Mouse (Mus musculus) CH12.LX (cell line): ENCODE data around the gene Zmynd8. TPM values are rescaled to one million over a fixed set of nuclear protein-coding genes. Genes with fewer than 3 reads are reported as not detected.

Experiments used
- DNase-seq: peaks from one replicate; pipeline ENCODE4 v3.0.0-alpha.2; 2013; ENCODE audit errors: extremely low read depth
- H3K27ac ChIP-seq: 2 replicates; pipeline ENCODE4 v1.5.1; 2012; ENCODE audit warnings: low read depth, mild to moderate bottlenecking, control low read depth, moderate library complexity; ENCODE audit not compliant: insufficient read depth
- H3K27me3 ChIP-seq: replicated peaks from 2 replicates; pipeline ENCODE3; 2012; ENCODE audit warnings: inconsistent platforms
- H3K36me3 ChIP-seq, 2 experiments: replicated peaks in 1 of 2; 2 replicates each; pipeline versions ENCODE3 to v1.6.1; 2012; ENCODE audit warnings: inconsistent platforms in 1 of 2, low read length in 1 of 2, mild to moderate bottlenecking in 1 of 2, mixed read lengths in 1 of 2, moderate library complexity in 1 of 2; ENCODE audit not compliant: control insufficient read depth in 1 of 2, insufficient read depth in 1 of 2
- H3K4me1 ChIP-seq, 2 experiments: 2 replicates each; pipeline ENCODE4 v1.6.1; 2012; ENCODE audit warnings: inconsistent platforms in 1 of 2, moderate library complexity in 1 of 2; ENCODE audit not compliant: insufficient read depth in 2 of 2, control insufficient read depth in 1 of 2
- H3K4me2 ChIP-seq: 2 replicates; pipeline ENCODE4 v1.6.1; 2012; ENCODE audit warnings: low read depth, mild to moderate bottlenecking, control low read depth; ENCODE audit not compliant: poor library complexity, insufficient read depth, severe bottlenecking
- H3K4me3 ChIP-seq, 3 experiments: fragments of 150-350 bp in 1 of 3; sonication (generic) in 1 of 3; replicated peaks in 1 of 3; 2 replicates each; pipeline versions ENCODE3 to v1.5.1; 2011 to 2012; ENCODE audit warnings: low read depth in 2 of 3, low read length in 2 of 3, mild to moderate bottlenecking in 2 of 3, moderate library complexity in 2 of 3, control low read depth in 1 of 3, improper control_type of control experiment in 1 of 3, inconsistent platforms in 1 of 3, mixed read lengths in 1 of 3; ENCODE audit not compliant: poor library complexity in 1 of 3
- H3K79me2 ChIP-seq: replicated peaks from 2 replicates; pipeline ENCODE4 v1.6.1; 2012; ENCODE audit warnings: mild to moderate bottlenecking, moderate library complexity; ENCODE audit not compliant: control insufficient read depth, poor library complexity, insufficient read depth, severe bottlenecking; ENCODE audit errors: extremely low read depth
- H3K9ac ChIP-seq: 2 replicates; pipeline ENCODE4 v1.6.1; 2012; ENCODE audit warnings: low read depth, mild to moderate bottlenecking, control low read depth, moderate library complexity; ENCODE audit not compliant: insufficient read depth
- H3K9me3 ChIP-seq: replicated peaks from 2 replicates; pipeline ENCODE3; 2012; ENCODE audit warnings: low read length, inconsistent platforms, mixed read lengths
- BHLHE40 ChIP-seq: IDR thresholded peaks from 2 replicates; pipeline ENCODE4 v1.6.1; 2011; ENCODE audit warnings: mild to moderate bottlenecking, low read depth, low read length, improper control_type of control experiment
- CHD1 ChIP-seq: IDR thresholded peaks from 2 replicates; pipeline ENCODE4 v1.6.1; 2012; ENCODE audit warnings: low read depth, low read length, improper control_type of control experiment, inconsistent platforms
- CHD2 ChIP-seq: IDR thresholded peaks from 2 replicates; pipeline ENCODE4 v1.6.1; 2011; ENCODE audit warnings: low read length, improper control_type of control experiment
- CTCF ChIP-seq, 2 experiments: IDR thresholded peaks in 1 of 2; conservative IDR thresholded peaks in 1 of 2; 2 replicates each; pipeline ENCODE4 v1.5.1; 2011 to 2012; ENCODE audit warnings: low read depth in 2 of 2, low read length in 2 of 2, improper control_type of control experiment in 1 of 2, inconsistent platforms in 1 of 2, mild to moderate bottlenecking in 1 of 2, moderate library complexity in 1 of 2
- ELF1 ChIP-seq: IDR thresholded peaks from 2 replicates; pipeline ENCODE4 v1.6.1; 2014; ENCODE audit warnings: low read depth, mild to moderate bottlenecking, inconsistent platforms, low read length, improper control_type of control experiment
- EP300 ChIP-seq: IDR thresholded peaks from 2 replicates; pipeline ENCODE4 v1.6.1; 2011; ENCODE audit warnings: low read length, improper control_type of control experiment
- ETS1 ChIP-seq: conservative IDR thresholded peaks from 2 replicates; pipeline ENCODE4 v1.6.1; 2012; ENCODE audit warnings: low read depth, mild to moderate bottlenecking, inconsistent platforms, low read length, improper control_type of control experiment, moderate library complexity
- GABPA ChIP-seq: IDR thresholded peaks from 2 replicates; pipeline ENCODE4 v1.6.1; 2012; ENCODE audit warnings: low read depth, low read length, improper control_type of control experiment, inconsistent platforms; ENCODE audit not compliant: insufficient replicate concordance
- HCFC1 ChIP-seq: IDR thresholded peaks from 2 replicates; pipeline ENCODE4 v1.6.1; 2012; ENCODE audit warnings: low read depth, mild to moderate bottlenecking, inconsistent platforms, low read length, improper control_type of control experiment
- IRF4 ChIP-seq: IDR thresholded peaks from 2 replicates; pipeline ENCODE4 v1.6.1; 2014; ENCODE audit warnings: low read depth, mild to moderate bottlenecking, inconsistent platforms, low read length, improper control_type of control experiment
- JUN ChIP-seq: IDR thresholded peaks from 2 replicates; pipeline ENCODE4 v1.6.1; 2011; ENCODE audit warnings: low read depth, mild to moderate bottlenecking, low read length, improper control_type of control experiment, moderate library complexity; ENCODE audit not compliant: insufficient read depth
- KAT2A ChIP-seq: IDR thresholded peaks from 2 replicates; pipeline ENCODE4 v1.6.1; 2012; ENCODE audit warnings: low read length, improper control_type of control experiment, inconsistent platforms; ENCODE audit not compliant: insufficient replicate concordance
- MAFK ChIP-seq: IDR thresholded peaks from 2 replicates; pipeline ENCODE4 v1.6.1; 2011; ENCODE audit warnings: low read length, improper control_type of control experiment; ENCODE audit not compliant: insufficient replicate concordance
- MAX ChIP-seq: IDR thresholded peaks from 2 replicates; pipeline ENCODE4 v1.6.1; 2011; ENCODE audit warnings: low read length, improper control_type of control experiment
- MAZ ChIP-seq: IDR thresholded peaks from 2 replicates; pipeline ENCODE4 v1.6.1; 2012; ENCODE audit warnings: low read depth, mild to moderate bottlenecking, inconsistent platforms, low read length, improper control_type of control experiment, moderate library complexity
- MEF2A ChIP-seq: IDR thresholded peaks from 2 replicates; pipeline ENCODE4 v1.6.1; 2014; ENCODE audit warnings: low read depth, mild to moderate bottlenecking, inconsistent platforms, low read length, improper control_type of control experiment, borderline replicate concordance
- MXI1 ChIP-seq: IDR thresholded peaks from 2 replicates; pipeline ENCODE4 v1.6.1; 2011; ENCODE audit warnings: mild to moderate bottlenecking, low read depth, low read length, improper control_type of control experiment
- MYC ChIP-seq: IDR thresholded peaks from 2 replicates; pipeline ENCODE4 v1.6.1; 2011; ENCODE audit warnings: low read depth, mild to moderate bottlenecking, improper control_type of control experiment, low read length
- NRF1 ChIP-seq: IDR thresholded peaks from 2 replicates; pipeline ENCODE4 v1.6.1; 2014; ENCODE audit warnings: low read depth, mild to moderate bottlenecking, inconsistent platforms, low read length, improper control_type of control experiment, moderate library complexity
- PAX5 ChIP-seq: IDR thresholded peaks from 2 replicates; pipeline ENCODE4 v1.6.1; 2012; ENCODE audit warnings: low read length, inconsistent platforms, mixed read lengths
- POLR2A ChIP-seq: IDR thresholded peaks from 2 replicates; pipeline ENCODE4 v1.6.1; 2011; ENCODE audit warnings: low read depth, mild to moderate bottlenecking, improper control_type of control experiment, low read length
- RAD21 ChIP-seq: IDR thresholded peaks from 2 replicates; pipeline ENCODE4 v1.6.1; 2011; ENCODE audit warnings: low read depth, mild to moderate bottlenecking, low read length, improper control_type of control experiment, moderate library complexity
- RCOR1 ChIP-seq: conservative IDR thresholded peaks from 2 replicates; pipeline ENCODE4 v1.6.1; 2012; ENCODE audit warnings: low read depth, mild to moderate bottlenecking, inconsistent platforms, low read length, improper control_type of control experiment
- SIN3A ChIP-seq: IDR thresholded peaks from 2 replicates; pipeline ENCODE4 v1.6.1; 2012; ENCODE audit warnings: low read length, improper control_type of control experiment, inconsistent platforms
- TCF12 ChIP-seq: IDR thresholded peaks from 2 replicates; pipeline ENCODE4 v1.6.1; 2014; ENCODE audit warnings: low read depth, mild to moderate bottlenecking, inconsistent platforms, low read length, improper control_type of control experiment
- UBTF ChIP-seq: IDR thresholded peaks from 2 replicates; pipeline ENCODE4 v1.6.1; 2012; ENCODE audit warnings: low read depth, mild to moderate bottlenecking, inconsistent platforms, low read length, improper control_type of control experiment, moderate library complexity
- ZC3H11A ChIP-seq: IDR thresholded peaks from 2 replicates; pipeline ENCODE4 v1.6.1; 2012; ENCODE audit warnings: low read depth, mild to moderate bottlenecking, inconsistent platforms, low read length, improper control_type of control experiment
- ZKSCAN1 ChIP-seq: IDR thresholded peaks from 2 replicates; pipeline ENCODE4 v1.6.1; 2012; ENCODE audit warnings: low read depth, inconsistent platforms, low read length, improper control_type of control experiment, borderline replicate concordance
- ZMIZ1 ChIP-seq: IDR thresholded peaks from 2 replicates; pipeline ENCODE4 v1.6.1; 2012; ENCODE audit warnings: low read depth, mild to moderate bottlenecking, inconsistent platforms, low read length, improper control_type of control experiment
- ZNF384 ChIP-seq: IDR thresholded peaks from 2 replicates; pipeline ENCODE4 v1.6.1; 2012; ENCODE audit warnings: low read depth, low read length, improper control_type of control experiment, inconsistent platforms
- dilution Hi-C: fragments of 300-500 bp; cut with MboI; formaldehyde crosslinking; loops from 2 replicates; pipeline ENCODE4 v1.14.3; 2020; ENCODE audit warnings: low sequenced_read_pairs; ENCODE audit not compliant: extremely low pct_unique_long_range_greater_than_20kb, extremely low pct_ligation_motif_present
- in situ Hi-C: fragments of 300-500 bp; cut with MboI; formaldehyde crosslinking; loops from 3 replicates; pipeline ENCODE4 v1.14.3; 2019; ENCODE audit warnings: low sequenced_read_pairs, low pct_ligation_motif_present, low pct_unique_long_range_greater_than_20kb, mixed read lengths
- polyA plus RNA-seq: library from polyadenylated mRNA; unstranded; fragments of >175 nt; gene quantifications from 2 replicates; pipeline ENCODE4 v1.2.1, GENCODE M21; 2012; ENCODE audit warnings: low read depth; ENCODE audit not compliant: insufficient read length
- total RNA-seq, 2 experiments: library from RNA; depleted of rRNA; stranded (reverse); fragments of 300-350 nt in 1 of 2; fragments of >200 nt in 1 of 2; gene quantifications; 2 replicates each; pipeline ENCODE4 v1.2.3; 2012 to 2014

Gene Zmynd8
- total and polyA plus RNA-seq, 3 experiments: 33.6 to 84.5 (median 35.1) TPM

DNA sequence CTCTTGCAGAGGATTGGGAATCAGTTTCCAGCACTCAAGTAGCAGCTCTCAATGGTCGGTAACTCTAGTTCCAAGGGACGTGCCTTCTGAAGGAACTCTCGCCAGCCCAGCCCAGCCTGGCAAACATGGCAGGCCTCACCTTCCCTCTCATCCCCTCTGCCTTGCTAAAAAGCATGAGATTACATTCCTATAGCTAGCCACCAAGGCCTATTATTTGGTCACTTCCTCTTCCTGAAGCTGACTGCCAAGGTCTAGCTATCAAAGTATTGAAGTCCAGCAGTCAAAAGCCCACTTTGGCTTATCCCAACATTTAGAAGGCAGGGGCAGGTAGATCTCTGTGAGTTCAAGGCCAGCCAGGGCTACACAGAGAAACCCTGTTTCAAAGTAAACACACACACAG, 24.2 kb upstream of the Zmynd8 start:
- Histone ChIP-seq H3K27ac (peak overlapping the region; percentile 14), H3K9me3 (peaks cover 7% of the 10 kb centered on the region), H3K9ac (peak overlapping the region; percentile 34; the same call in 1 of the 2 replicates), H3K4me1 (peaks cover 11 to 34% of the 10 kb centered on the region in 2 experiments), H3K36me3 (no peaks in the 10 kb centered on the region), H3K79me2 (no peaks in the 10 kb centered on the region), H3K4me3 (peak overlapping the region in 1 of 3 experiments; percentile 39), H3K27me3 (no peaks in the 10 kb centered on the region), H3K4me2 (peak overlapping the region; percentile 17)
- dilution Hi-C loops (no loop called here), in situ Hi-C loops (loop anchor here (5.0 to 25.0 kb wide), 2 partner anchors 119 to 386 kb away; no protein-coding TSS in a partner anchor)
- DNase-seq: no peak
- TF ChIP-seq NRF1: no peak
- no peak for TF ChIP-seq MYC
- TF ChIP-seq MAX: no peak
- no peak for TF ChIP-seq MEF2A
- TF ChIP-seq SIN3A: no peak; the same call in 1 of the 2 replicates
- no peak for TF ChIP-seq ZC3H11A
- no peak for TF ChIP-seq CHD1
- no peak for TF ChIP-seq MAZ
- TF ChIP-seq CTCF (conservative IDR thresholded peaks at IDR 0.05 in 1 of 2, IDR thresholded peaks at IDR 0.05 in 1 of 2; ENCODE audit: low read depth in 2 of 2, low read length in 2 of 2): no peak
- no peak for TF ChIP-seq MAFK
- no peak for TF ChIP-seq ZMIZ1
- TF ChIP-seq MXI1: no peak
- no peak for TF ChIP-seq RAD21
- TF ChIP-seq BHLHE40: no peak
- TF ChIP-seq ZKSCAN1: no peak
- no peak for TF ChIP-seq ETS1
- no peak for TF ChIP-seq JUN

DNA sequence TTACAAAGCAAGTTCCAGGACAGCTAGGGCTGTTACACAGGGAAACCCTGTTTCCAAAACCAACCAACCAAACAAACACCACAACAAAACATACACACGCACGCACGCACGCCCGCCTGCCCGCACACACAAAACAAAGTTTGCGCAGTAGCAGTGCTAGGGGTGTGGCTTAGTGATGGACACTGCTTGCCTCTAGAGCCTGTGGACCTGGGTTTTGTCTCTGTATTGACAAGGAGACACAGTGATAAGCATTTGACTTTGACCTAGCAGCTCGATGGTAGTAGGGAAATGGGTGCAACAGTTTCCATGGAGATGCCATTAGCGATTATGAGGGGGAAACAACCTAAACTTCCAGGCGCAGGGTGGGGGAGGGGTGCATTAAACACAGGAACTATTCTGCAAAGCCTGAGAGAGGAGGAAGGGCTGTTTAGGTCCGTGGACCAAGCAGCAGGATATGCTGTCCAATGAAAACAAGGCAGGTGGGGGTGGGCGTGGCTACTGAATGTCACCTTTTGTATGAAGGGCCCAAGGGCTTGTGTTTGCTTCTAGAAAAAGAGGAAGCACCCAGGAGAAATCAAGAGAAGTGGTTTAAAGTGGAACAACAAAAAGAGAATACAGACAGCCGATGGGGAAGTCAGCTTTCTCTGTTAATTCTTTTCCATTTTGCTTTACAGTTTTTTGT, 23.4 kb upstream of the Zmynd8 start:
- DNase-seq: peak; percentile 97
- Histone ChIP-seq H3K79me2 (no peaks in the 10 kb centered on the region), H3K9ac (peak overlapping the region; percentile 34), H3K27me3 (no peaks in the 10 kb centered on the region), H3K27ac (peak overlapping the region; percentile 2; the same call in 1 of the 2 replicates), H3K4me1 (peaks cover 11 to 42% of the 10 kb centered on the region in 2 experiments), H3K36me3 (no peaks in the 10 kb centered on the region), H3K4me2 (no peak overlapping the region; the same call in 1 of the 2 replicates), H3K4me3 (peak overlapping the region in 1 of 3 experiments; percentile 39), H3K9me3 (peaks cover 2% of the 10 kb centered on the region)
- in situ Hi-C loops (loop anchor here (5.0 to 25.0 kb wide), 2 partner anchors 120 to 385 kb away; no protein-coding TSS in a partner anchor), dilution Hi-C loops (no loop called here)
- peak; percentile 15; the same call in 1 of the 2 replicates for TF ChIP-seq ETS1
- TF ChIP-seq IRF4: no peak
- TF ChIP-seq MYC: 0 out of 2 replicates have a peak, but pooled peaks have one; percentile 34
- no peak for TF ChIP-seq UBTF
- no peak for TF ChIP-seq CHD1
- no peak for TF ChIP-seq PAX5
- no peak for TF ChIP-seq GABPA
- no peak for TF ChIP-seq KAT2A
- peak; percentile 58 for TF ChIP-seq ELF1
- peak; percentile 46; the same call in 1 of the 2 replicates for TF ChIP-seq SIN3A
- no peak; the same call in 1 of the 2 replicates for TF ChIP-seq RCOR1
- peak; percentile 46; the same call in 1 of the 2 replicates for TF ChIP-seq EP300
- no peak for TF ChIP-seq MAX
- no peak for TF ChIP-seq NRF1
- TF ChIP-seq HCFC1: peak; percentile 56
- TF ChIP-seq TCF12: 0 out of 2 replicates have a peak, but pooled peaks have one; percentile 37
- peak; percentile 85 for TF ChIP-seq CHD2
- TF ChIP-seq MAZ: no peak
- no peak for TF ChIP-seq ZNF384
- TF ChIP-seq POLR2A: peak; percentile 49
- no peak for TF ChIP-seq ZKSCAN1
- no peak for TF ChIP-seq CTCF (conservative IDR thresholded peaks at IDR 0.05 in 1 of 2, IDR thresholded peaks at IDR 0.05 in 1 of 2; ENCODE audit: low read depth in 2 of 2, low read length in 2 of 2)
